Mouse (Mus musculus) retina, embryonic 14.5 days (tissue): ENCODE measurements around the gene Csn1s2a.
"Not testable (repeated sequence)": the region's sequence is repeated elsewhere in the genome, so short reads cannot be mapped to it uniquely, and the experiment has no call there.

Experiments
- DNase-seq: peaks from one replicate; pipeline ENCODE4 v3.0.0-alpha.2; 2015; ENCODE audit warnings: low spot score

Gene Csn1s2a

GRCm38 (mm10) chr5:87774267-87774666 is at the start of gene Csn1s2a:
Gene Csn1s2a (plus strand): TSS chr5:87774567.
- DNase-seq: no peak

- DNase-seq: no peak
Observed at GRCm38 (mm10) chr5:87734821-87735220, 39.5 kb upstream of the Csn1s2a start.

- no peak for DNase-seq
Observed at GRCm38 (mm10) chr5:87753471-87753870, 20.9 kb upstream of the Csn1s2a start.

- DNase-seq: no peak
Observed at GRCm38 (mm10) chr5:87764546-87764945, 9.8 kb upstream of the Csn1s2a start.

GRCm38 (mm10) chr5:87772151-87772550 is 2.2 kb upstream of the Csn1s2a start:
- DNase-seq: not testable (repeated sequence)

- DNase-seq: peak; percentile 6
Observed at GRCm38 (mm10) chr5:87782731-87783130, 8.4 kb downstream of the Csn1s2a start.

GRCm38 (mm10) chr5:87807782-87808181 is 33.4 kb downstream of the Csn1s2a start, which contains the start of gene Csn1s2b:
Gene Csn1s2b (plus strand): TSS chr5:87808082.
- no peak for DNase-seq

- no peak for DNase-seq
Observed at GRCm38 (mm10) chr5:87809253-87809652, 34.9 kb downstream of the Csn1s2a start.

GRCm38 (mm10) chr5:87825386-87825785 is 51.0 kb downstream of the Csn1s2a start, which contains the start of gene Prr27:
Gene Prr27 (plus strand): TSS chr5:87825686.
- no peak for DNase-seq
